Mouse (Mus musculus) urinary bladder, postnatal 10 days (tissue): Measurements from ENCODE around the gene Angel2.

Experiments
- DNase-seq: peaks from one replicate; pipeline ENCODE4 v3.0.0; 2022; ENCODE audit warnings: low spot score

Angel2 gene

GRCm38 (mm10) chr1:190929010-190929695, 4.2 kb downstream of the Angel2 start:
- DNase-seq = no peak

- DNase-seq = no peak
These were observed 5.3 kb downstream of the Angel2 start for GRCm38 (mm10) chr1:190930181-190930580.

GRCm38 (mm10) chr1:190939803-190940202, 14.9 kb downstream of the Angel2 start:
- no peak for DNase-seq

- DNase-seq = no peak
These were observed 19.3 kb downstream of the Angel2 start for GRCm38 (mm10) chr1:190944109-190944760.

GRCm38 (mm10) chr1:190947986-190948385, 23.1 kb downstream of the Angel2 start:
- DNase-seq = no peak

GRCm38 (mm10) chr1:190948439-190948838, 23.5 kb downstream of the Angel2 start:
- no peak for DNase-seq

GRCm38 (mm10) chr1:190948846-190949245, 23.9 kb downstream of the Angel2 start:
- DNase-seq = no peak

GRCm38 (mm10) chr1:190951014-190951413, 26.1 kb downstream of the Angel2 start:
- no peak for DNase-seq

- no peak for DNase-seq
These were observed 28.1 kb downstream of the Angel2 start for GRCm38 (mm10) chr1:190953009-190953408.

GRCm38 (mm10) chr1:190958821-190959220, 33.9 kb downstream of the Angel2 start:
- no peak for DNase-seq

- no peak for DNase-seq
These were observed 37.8 kb downstream of the Angel2 start for GRCm38 (mm10) chr1:190962760-190963159.

- DNase-seq = no peak
These were observed 40.3 kb downstream of the Angel2 start for GRCm38 (mm10) chr1:190964992-190965780.

- DNase-seq = no peak
These were observed 43.1 kb downstream of the Angel2 start for GRCm38 (mm10) chr1:190968010-190968409.

- no peak for DNase-seq
These were observed 47.0 kb downstream of the Angel2 start for GRCm38 (mm10) chr1:190971708-190972610.

- DNase-seq = no peak
These were observed 47.8 kb downstream of the Angel2 start for GRCm38 (mm10) chr1:190972612-190973192.

- DNase-seq = no peak
These were observed 49.3 kb downstream of the Angel2 start for GRCm38 (mm10) chr1:190974191-190974590.

GRCm38 (mm10) chr1:190974833-190975232, 49.9 kb downstream of the Angel2 start:
- no peak for DNase-seq

- no peak for DNase-seq
These were observed 52.1 kb downstream of the Angel2 start for GRCm38 (mm10) chr1:190976887-190977573.

GRCm38 (mm10) chr1:190978001-190978400, 53.1 kb downstream of the Angel2 start:
- no peak for DNase-seq

- no peak for DNase-seq
These were observed 53.7 kb downstream of the Angel2 start for GRCm38 (mm10) chr1:190978511-190979073.
